Mouse (Mus musculus) liver, adult 2 months (tissue): ENCODE measurements around the gene Strip2.

Experiments used
- CTCF ChIP-seq: fragments of 200-500 bp; IDR thresholded peaks from 2 replicates; pipeline ENCODE4 v1.5.1; 2011; ENCODE audit warnings: low read depth, low read length, control low read depth
- POLR2A ChIP-seq: fragments of 200-500 bp; IDR thresholded peaks from 2 replicates; pipeline ENCODE4 v1.6.1; 2011; ENCODE audit warnings: low read length, control low read depth; ENCODE audit not compliant: insufficient read depth; ENCODE audit errors: extremely low read depth

- TF ChIP-seq CTCF (no peak), POLR2A (no peak)
Measured at GRCm38 (mm10) chr6:30009204-30009603, 92.4 kb downstream of the Strip2 start.
